Mouse (Mus musculus): ENCODE results near the gene Ptges3.
"Not testable (repeated sequence)": the region's sequence is repeated elsewhere in the genome, so short reads cannot be mapped to it uniquely, and the experiment has no call there.

The Ptges3 gene

DNA sequence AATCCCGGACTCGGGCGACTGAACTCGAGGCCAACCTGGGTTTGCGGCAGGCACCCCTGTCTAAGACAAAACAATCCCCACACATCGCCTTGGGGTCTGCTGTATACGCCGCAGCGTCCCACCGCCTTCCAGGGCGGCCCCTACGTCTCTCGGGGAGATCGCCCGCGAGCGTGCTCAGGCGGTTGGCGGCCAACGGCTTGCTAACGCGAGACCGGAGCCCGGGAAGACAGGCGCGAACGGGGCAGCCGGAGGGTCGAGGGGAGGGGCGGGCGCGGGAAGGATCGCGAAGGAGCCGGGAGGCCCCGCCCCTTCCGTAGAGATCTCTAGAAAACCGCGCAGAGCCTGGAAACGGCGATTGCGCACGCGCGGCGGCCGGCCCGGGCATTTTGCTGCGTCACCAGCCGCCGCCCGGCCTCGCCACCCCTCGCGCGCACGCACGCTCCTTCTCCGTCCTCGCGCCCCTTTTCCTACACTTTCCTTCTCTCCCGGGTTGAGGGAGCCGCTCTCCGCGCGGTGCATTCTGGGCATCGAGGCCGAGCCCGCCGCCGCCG is at the start of gene Ptges3:
Gene Ptges3 (plus strand): TSS at position 354 of the 551 bp plus-strand sequence.
- DNase-seq (ENCODE audit: low read depth, low spot score): peak; percentile 95

DNA sequence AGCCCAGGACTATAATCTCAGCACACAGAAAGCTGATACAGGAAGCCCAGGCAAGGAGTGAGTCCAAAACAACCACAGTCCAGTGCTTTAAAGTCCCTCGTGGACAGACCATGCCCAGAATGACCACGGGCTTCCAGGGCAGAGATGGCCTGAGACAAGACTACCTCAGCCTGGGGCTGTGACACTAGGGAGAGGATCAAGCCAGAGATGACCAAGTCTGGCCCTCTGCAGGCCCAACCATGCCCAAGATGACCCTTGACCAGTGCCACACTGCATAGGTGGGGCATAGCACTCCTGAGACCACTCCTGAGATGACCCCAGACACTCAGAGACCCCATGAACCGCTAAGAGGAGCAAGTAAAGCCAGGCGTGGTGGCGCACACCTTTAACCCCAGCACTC is 49.0 kb upstream of the Ptges3 start:
- DNase-seq (ENCODE audit: low read depth, low spot score): no peak

DNA sequence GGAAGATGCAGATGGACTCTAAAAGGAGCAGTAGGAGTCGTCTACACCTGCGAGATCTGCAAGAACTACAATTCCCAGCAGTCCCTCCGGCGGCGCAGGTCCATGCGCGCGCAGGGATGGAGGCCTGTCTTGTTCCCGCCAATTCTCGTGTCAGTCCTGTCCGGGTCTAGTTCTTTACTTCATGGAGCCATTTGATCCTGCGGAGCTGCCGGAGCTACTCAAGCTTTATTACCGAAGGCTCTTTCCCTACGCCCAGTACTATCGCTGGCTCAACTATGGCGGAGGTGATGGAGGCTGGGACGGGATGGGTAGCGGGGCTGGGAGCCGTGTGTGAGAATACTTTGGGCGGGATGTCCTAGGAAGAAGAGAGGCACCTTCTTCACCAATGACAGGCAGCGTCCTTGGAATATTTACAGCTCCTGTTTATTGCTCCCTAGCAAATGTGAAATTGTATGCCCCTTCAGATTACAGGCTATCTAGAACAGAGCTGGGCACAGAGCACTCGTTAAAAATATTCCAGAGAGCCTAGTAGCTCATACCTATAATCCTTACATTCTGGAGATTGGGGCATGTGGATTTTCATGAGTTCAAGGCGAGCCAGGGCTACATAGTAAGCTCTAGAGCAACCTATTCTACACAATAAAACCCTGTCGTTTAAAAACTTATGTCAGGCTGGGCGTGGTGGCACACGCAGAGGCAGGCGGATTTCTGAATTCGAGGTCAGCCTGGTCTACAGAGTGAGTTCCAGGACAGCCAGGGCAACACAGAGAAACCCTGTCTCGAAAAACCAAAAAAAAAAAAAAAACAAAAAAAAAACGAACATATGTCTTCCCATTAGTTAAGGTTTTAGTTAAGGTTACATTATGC is 43.5 kb upstream of the Ptges3 start, which contains the start of gene Prim1:
Gene Prim1 (plus strand): TSS at position 101 of the 867 bp plus-strand sequence.
- peak; percentile 84 for DNase-seq (ENCODE audit: low read depth, low spot score)

- DNase-seq (ENCODE audit: low read depth, low spot score): no peak
These were observed 36.6 kb upstream of the Ptges3 start for GRCm38 (mm10) chr10:128022196-128022595.

DNA sequence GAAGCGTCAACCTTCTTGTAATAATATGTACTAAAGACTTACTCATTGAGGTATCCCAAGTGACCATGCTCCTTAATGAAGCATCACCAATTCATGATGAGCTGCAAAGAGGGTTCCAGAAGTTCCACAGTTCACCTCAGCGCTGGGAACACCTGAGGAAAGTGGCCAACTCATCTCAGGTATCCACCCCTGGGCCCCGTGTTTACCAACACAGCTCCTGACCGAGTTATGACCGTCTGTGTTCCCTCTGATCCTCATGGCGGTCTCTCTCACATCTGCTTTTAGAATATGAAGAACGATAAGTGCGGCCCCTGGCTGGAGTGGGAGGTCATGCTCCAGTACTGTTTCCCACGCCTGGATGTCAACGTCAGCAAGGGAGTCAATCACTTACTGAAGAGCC is 35.3 kb upstream of the Ptges3 start:
- DNase-seq (ENCODE audit: low read depth, low spot score): no peak

GRCm38 (mm10) chr10:128029931-128030330 is 28.8 kb upstream of the Ptges3 start:
- DNase-seq (ENCODE audit: low read depth, low spot score): no peak

GRCm38 (mm10) chr10:128030860-128031259 is 27.9 kb upstream of the Ptges3 start:
- no peak for DNase-seq (ENCODE audit: low read depth, low spot score)

DNA sequence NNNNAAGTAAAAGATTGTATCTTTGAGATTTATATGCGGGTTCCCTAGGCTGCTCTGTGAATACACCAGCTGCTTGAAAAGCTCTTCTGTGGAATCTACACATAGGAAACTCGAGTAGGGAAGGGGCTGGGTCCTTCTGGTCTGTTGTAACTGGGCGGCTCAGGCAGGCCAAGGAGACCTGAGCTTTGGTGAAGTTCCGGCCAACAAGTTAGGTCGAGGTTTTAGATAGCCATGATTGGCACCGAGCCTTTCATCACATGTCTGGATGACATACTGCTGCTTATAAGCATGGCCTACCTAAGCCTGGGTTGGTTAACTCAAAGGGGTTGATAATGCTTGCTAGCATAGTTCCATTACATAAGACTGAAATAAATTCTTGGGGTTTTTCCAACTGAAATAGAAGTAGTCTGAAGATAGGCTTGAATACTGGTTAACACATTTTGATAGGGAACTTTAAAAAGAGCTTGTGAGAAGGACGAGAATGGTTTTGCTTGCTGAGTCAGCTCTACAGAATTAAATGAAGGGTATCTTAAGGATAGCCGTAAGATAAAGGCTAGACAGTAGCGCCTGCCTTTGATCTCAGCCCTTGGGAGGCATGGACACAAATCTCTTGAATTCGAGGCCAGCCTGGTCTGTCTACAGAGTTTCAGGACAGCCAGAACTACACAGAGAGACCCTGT is 21.9 kb upstream of the Ptges3 start:
- peak; percentile 91 for DNase-seq (ENCODE audit: low read depth, low spot score)

GRCm38 (mm10) chr10:128037921-128038320 is 20.8 kb upstream of the Ptges3 start:
- no peak for DNase-seq (ENCODE audit: low read depth, low spot score)

DNA sequence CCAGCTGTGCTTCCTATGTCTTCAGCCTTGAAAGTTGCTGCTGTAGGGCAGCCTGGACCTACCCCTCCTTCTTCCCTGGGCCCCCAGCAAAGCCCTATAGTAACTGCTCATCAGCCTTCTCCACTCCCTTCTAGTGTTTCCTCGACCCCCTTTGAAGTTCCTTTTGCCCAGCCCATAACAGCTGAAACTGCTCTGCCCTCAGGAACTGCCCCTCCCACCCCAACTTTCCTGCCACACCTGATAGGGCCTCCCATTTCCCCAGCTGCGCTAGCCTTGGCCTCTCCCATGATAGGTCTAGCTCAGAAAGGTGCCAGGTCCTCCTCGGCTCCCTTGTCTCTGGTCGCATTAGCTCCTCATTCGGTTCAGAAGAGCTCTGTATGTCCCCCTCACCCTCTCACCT is 19.6 kb upstream of the Ptges3 start:
- no peak for DNase-seq (ENCODE audit: low read depth, low spot score)

DNA sequence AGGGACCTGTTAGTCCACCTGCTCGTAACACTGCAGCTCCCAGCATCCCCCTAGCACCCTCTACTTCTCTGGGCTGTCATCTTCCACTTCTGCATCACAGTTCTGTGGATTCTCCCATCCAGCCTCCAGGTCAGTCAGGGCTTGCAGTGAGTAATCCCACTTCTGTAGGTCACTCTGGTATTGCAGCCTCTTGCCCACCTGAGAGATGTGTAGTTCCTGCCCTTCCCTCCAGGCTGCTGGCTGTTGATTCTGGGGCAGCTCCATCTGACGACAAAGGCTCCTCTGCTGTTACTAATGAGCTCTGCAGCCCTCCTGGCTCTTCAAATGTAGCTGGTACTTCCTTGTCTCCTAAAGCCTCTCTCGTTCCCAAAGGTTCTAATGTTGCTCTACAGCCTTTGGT is 18.9 kb upstream of the Ptges3 start:
- DNase-seq (ENCODE audit: low read depth, low spot score): peak; percentile 39

GRCm38 (mm10) chr10:128040293-128040692 is 18.5 kb upstream of the Ptges3 start:
- DNase-seq (ENCODE audit: low read depth, low spot score): no peak

DNA sequence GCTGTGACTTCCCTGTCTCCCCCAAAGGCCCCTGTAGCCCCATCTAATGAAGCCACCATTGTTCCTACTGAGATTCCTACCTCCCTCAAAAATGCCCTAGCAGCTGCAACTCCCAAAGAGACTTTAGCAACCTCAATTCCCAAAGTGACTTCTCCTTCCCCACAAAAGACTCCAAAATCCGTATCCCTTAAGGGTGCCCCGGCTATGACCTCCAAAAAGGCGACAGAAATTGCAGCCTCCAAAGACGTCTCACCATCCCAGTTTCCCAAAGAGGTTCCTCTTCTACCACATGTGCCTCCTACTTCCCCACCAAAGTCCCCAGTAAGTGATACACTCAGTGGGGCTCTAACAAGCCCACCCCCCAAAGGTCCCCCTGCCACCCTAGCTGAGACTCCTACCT is 17.1 kb upstream of the Ptges3 start:
- DNase-seq (ENCODE audit: low read depth, low spot score): no peak

GRCm38 (mm10) chr10:128042466-128042865 is 16.3 kb upstream of the Ptges3 start:
- no peak for DNase-seq (ENCODE audit: low read depth, low spot score)

DNA sequence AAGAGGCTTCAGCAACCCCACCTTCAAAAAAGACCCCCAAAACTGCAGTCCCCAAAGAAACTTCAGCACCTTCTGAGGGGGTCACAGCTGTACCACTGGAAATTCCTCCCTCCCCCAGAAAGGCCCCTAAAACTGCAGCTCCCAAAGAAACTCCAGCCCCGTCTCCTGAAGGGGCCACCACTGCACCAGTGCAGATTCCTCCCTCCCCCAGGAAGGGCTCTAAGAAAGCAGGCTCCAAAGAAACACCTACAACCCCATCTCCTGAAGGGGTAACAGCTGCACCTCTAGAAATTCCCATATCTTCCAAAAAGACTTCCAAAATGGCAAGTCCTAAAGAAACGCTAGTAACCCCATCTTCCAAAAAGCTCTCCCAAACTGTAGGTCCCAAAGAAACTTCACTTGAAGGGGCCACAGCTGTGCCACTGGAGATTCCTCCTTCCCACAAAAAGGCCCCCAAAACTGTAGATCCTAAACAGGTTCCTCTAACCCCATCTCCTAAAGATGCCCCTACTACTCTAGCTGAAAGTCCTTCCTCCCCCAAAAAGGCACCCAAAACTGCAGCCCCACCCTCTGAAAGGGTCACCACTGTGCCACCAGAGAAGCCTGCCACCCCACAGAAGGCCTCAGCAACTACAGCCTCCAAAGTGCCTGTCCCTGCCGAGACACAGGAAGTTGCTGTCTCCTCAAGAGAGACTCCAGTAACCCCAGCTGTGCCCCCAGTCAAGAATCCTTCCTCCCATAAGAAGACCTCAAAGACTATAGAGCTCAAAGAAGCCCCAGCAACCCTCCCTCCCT is 15.5 kb upstream of the Ptges3 start:
- DNase-seq (ENCODE audit: low read depth, low spot score): no peak

DNA sequence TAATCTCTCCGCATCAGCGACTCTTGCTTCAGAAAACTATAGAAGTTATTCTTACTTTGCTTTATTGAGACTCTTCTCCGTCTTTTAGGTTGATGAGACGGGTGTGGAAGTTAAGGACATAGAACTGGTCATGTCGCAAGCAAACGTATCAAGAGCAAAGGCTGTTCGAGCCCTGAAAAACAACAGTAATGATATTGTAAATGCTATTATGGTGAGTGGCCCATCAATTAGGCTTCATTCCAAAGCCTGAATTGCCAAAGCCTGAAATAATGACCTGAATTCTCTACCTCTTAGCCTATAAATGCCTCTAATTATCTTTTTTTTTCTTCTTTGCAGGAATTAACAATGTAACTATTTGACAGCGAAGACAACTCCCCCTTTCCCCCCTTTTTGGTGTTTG is 10.6 kb upstream of the Ptges3 start:
- DNase-seq (ENCODE audit: low read depth, low spot score): no peak

- DNase-seq (ENCODE audit: low read depth, low spot score): no peak
These were observed 9.0 kb upstream of the Ptges3 start for GRCm38 (mm10) chr10:128049741-128050140.

DNA sequence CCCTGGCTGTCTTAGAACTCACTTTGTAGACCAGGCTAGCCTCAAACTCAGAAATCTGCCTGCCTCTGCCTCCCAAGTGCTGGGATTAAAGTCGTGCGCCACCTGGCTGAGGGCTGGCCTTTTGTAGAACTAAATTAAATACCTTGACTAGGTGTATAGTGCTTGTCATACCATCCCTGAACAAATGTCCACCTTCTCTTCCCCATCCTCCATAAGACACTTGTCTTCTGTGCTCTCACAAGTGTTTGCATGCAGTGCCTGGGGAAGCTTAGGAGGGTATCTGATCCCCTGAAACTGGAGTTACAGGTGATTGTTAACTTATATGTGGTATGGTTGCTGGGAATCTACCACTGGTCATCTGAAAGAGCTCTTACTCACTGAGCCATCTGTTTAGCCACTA is 8.4 kb upstream of the Ptges3 start:
- DNase-seq (ENCODE audit: low read depth, low spot score): no peak

- no peak for DNase-seq (ENCODE audit: low read depth, low spot score)
These were observed 7.2 kb upstream of the Ptges3 start for GRCm38 (mm10) chr10:128051589-128051988.

DNA sequence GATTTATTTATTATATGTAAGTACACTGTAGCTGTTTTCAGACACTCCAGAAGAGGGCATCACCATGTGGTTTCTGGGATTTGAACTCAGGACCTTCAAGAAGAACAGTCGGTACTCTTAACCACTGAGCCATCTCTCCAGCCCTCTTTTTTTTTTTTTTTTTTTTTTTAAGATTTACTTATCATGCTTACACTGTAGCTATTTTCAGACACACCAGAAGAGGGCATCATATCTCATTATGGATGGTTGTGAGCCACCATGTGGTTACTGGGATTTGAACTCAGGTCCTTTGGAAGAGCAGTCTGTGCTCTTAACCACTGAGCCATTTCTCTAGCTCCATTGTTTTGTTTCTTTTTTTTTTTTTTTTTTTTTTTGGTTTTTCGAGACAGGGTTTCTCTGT is 6.6 kb upstream of the Ptges3 start:
- DNase-seq (ENCODE audit: low read depth, low spot score): not testable (repeated sequence)

DNA sequence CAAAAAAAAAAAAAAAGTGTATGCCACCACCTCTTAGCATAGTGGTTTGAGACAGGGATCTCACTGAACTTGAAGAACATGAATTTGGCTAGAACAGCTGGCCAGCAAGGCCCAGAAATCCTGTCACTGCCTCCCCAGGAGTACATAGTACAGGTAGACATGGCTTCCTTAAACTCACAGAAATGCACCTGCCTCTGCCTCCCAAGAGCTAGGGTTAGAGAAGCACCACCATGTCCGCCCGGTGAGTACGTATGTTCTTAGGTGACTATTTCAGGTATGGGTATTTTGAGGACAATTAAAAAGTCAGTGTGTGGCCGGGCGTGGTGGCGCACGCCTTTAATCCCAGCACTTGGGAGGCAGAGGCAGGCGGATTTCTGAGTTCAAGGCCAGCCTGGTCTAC is 5.8 kb upstream of the Ptges3 start:
- DNase-seq (ENCODE audit: low read depth, low spot score): no peak

GRCm38 (mm10) chr10:128058184-128058583 is 570 bp upstream of the Ptges3 start:
- DNase-seq (ENCODE audit: low read depth, low spot score): no peak
